Mouse (Mus musculus): ENCODE data around the gene Dpy19l1.

GRCm38 (mm10) chr9:24450976-24451375 is 52.0 kb downstream of the Dpy19l1 start:
- no peak for TF ChIP-seq CTCF (conservative IDR thresholded peaks at IDR 0.05; ENCODE audit: low read length)
- TF ChIP-seq NANOG (IDR thresholded peaks at IDR 0.05; ENCODE audit: borderline replicate concordance, low read length): no peak
- no peak for TF ChIP-seq POU5F1 (IDR thresholded peaks at IDR 0.05; ENCODE audit: borderline replicate concordance, low read length)
